Mouse (Mus musculus) kidney, embryonic 16.5 days (tissue): Measurements from ENCODE around the gene Drd3. TPM values are rescaled to one million over a fixed set of nuclear protein-coding genes. Genes with fewer than 3 reads are reported as not detected.

Experiments
- microRNA-seq: library from miRNA; unstranded; fragments of <30 nt; microRNA quantifications from one replicate; pipeline ENCODE4, GENCODE M21; 2016
- polyA plus RNA-seq: library from polyadenylated mRNA; unstranded; fragments of >200 nt; fragmentation: Nextera tagmentation; extraction: Ambion mirVana; gene quantifications from 2 replicates; pipeline ENCODE4 v1.2.1, GENCODE M21; 2015

The Drd3 gene
- polyA plus RNA-seq, 1 experiment from 2014 or later = not detected

Small RNA genes lying within 50 kb of the gene (microRNA-seq; reads per million reads assigned to microRNA genes)
- gene Gm25996 = not detected

Other genes starting within 250 kb of the Drd3 start
- not detected in 2 replicates for gene Tigit, start 89.9 kb upstream of the Drd3 start, polyA plus RNA-seq
- gene Ccdc191, start 135.8 kb downstream of the Drd3 start, polyA plus RNA-seq = 14.1 and 18.8 TPM in 2 replicates
- gene Qtrt2, start 172.8 kb downstream of the Drd3 start, polyA plus RNA-seq = 30.7 and 30.9 TPM in 2 replicates
- gene Zdhhc23, start 225.8 kb downstream of the Drd3 start, polyA plus RNA-seq = 2.4 and 2.6 TPM in 2 replicates